Mouse (Mus musculus) liver, embryonic 12.5 days (tissue): Measurements from ENCODE around the gene Cask. TPM values are rescaled to one million over a fixed set of nuclear protein-coding genes. Genes with fewer than 3 reads are reported as not detected.
A peak's percentile ranks its signal among the peaks of the same experiment; 100 is the strongest.

ENCODE experiments used
- ATAC-seq: fragments of 200-750 bp; cut with Nextera tagmentation; 2 replicates; pipeline ENCODE4 v1.8.0; 2017; ENCODE audit warnings: moderate number of reproducible peaks, mild to moderate bottlenecking, moderate library complexity
- H3K27ac ChIP-seq: fragments of 300-500 bp; sonication (generic); 2 replicates; pipeline ENCODE4 v1.5.1; 2016; ENCODE audit warnings: mild to moderate bottlenecking
- H3K27me3 ChIP-seq: fragments of 300-500 bp; sonication (generic); replicated peaks from 2 replicates; pipeline ENCODE4 v1.6.1; 2016; ENCODE audit warnings: mild to moderate bottlenecking, moderate library complexity
- H3K36me3 ChIP-seq: fragments of 300-500 bp; sonication (generic); 2 replicates; pipeline ENCODE4 v1.6.1; 2016; ENCODE audit warnings: mild to moderate bottlenecking, moderate library complexity
- H3K4me1 ChIP-seq: fragments of 300-500 bp; sonication (generic); 2 replicates; pipeline ENCODE4 v1.6.1; 2016
- H3K4me2 ChIP-seq: fragments of 300-500 bp; sonication (generic); 2 replicates; pipeline ENCODE4 v1.6.1; 2016; ENCODE audit warnings: mild to moderate bottlenecking, moderate library complexity
- H3K4me3 ChIP-seq: fragments of 300-500 bp; sonication (generic); 2 replicates; pipeline ENCODE4 v1.5.1; 2016; ENCODE audit warnings: mild to moderate bottlenecking, moderate library complexity
- H3K9ac ChIP-seq: fragments of 300-500 bp; sonication (generic); 2 replicates; pipeline ENCODE4 v1.6.1; 2016; ENCODE audit warnings: mild to moderate bottlenecking, moderate library complexity
- H3K9me3 ChIP-seq: fragments of 300-500 bp; sonication (generic); replicated peaks from 2 replicates; pipeline ENCODE4 v1.6.1; 2016; ENCODE audit warnings: mild to moderate bottlenecking, moderate library complexity
- WGBS: fragments of 180-500 bp; shearing (Covaris S2); methylation state at CpG from one replicate; pipeline ENCODE4 v1.1.7; 2016; ENCODE audit not compliant: insufficient replicate concordance; 5-methylcytosine and 5-hydroxymethylcytosine counted together
- polyA plus RNA-seq: library from polyadenylated mRNA; unstranded; fragments of >200 nt; fragmentation: Nextera tagmentation; extraction: Ambion mirVana; gene quantifications from 2 replicates; pipeline ENCODE4 v1.2.1, GENCODE M21; 2016

The Cask gene
- polyA plus RNA-seq, 1 experiment from 2014 or later: 1.5 TPM

GRCm38 (mm10) chrX:13716796-13717569 is 134.2 kb downstream of the Cask start:
- WGBS: 39% methylated on average over 4 of the region's 4 CpGs
- peaks cover 8% of the 10 kb centered on the region; the same call in 1 of the 2 replicates for H3K4me1 ChIP-seq
- no peaks in the 10 kb centered on the region for H3K27me3 ChIP-seq
- no peaks in the 10 kb centered on the region for H3K36me3 ChIP-seq
- H3K4me2 ChIP-seq: no peak overlapping the region
- no peak overlapping the region for H3K9ac ChIP-seq
- H3K9me3 ChIP-seq: no peaks in the 10 kb centered on the region
- H3K27ac ChIP-seq: no peak overlapping the region
- H3K4me3 ChIP-seq: no peak overlapping the region
- ATAC-seq: no peak

- H3K9me3 ChIP-seq: no peaks in the 10 kb centered on the region
- no peak overlapping the region for H3K4me3 ChIP-seq
- 22% methylated on average over 2 of the region's 2 CpGs for WGBS
- H3K4me2 ChIP-seq: no peak overlapping the region
- no peaks in the 10 kb centered on the region for H3K4me1 ChIP-seq
- no peaks in the 10 kb centered on the region for H3K36me3 ChIP-seq
- H3K27me3 ChIP-seq: no peaks in the 10 kb centered on the region
- no peak for ATAC-seq
- H3K9ac ChIP-seq: no peak overlapping the region
- no peak overlapping the region for H3K27ac ChIP-seq
These were observed 141.0 kb downstream of the Cask start for GRCm38 (mm10) chrX:13710174-13710573.

GRCm38 (mm10) chrX:13705051-13705450 is 146.1 kb downstream of the Cask start:
- H3K27me3 ChIP-seq: no peaks in the 10 kb centered on the region
- WGBS: 65% methylated on average over 2 of the region's 2 CpGs
- no peaks in the 10 kb centered on the region for H3K36me3 ChIP-seq
- no peaks in the 10 kb centered on the region for H3K4me1 ChIP-seq
- no peak overlapping the region for H3K4me2 ChIP-seq
- ATAC-seq: no peak
- H3K4me3 ChIP-seq: no peak overlapping the region
- no peak overlapping the region for H3K9ac ChIP-seq
- H3K9me3 ChIP-seq: no peaks in the 10 kb centered on the region
- no peak overlapping the region for H3K27ac ChIP-seq

GRCm38 (mm10) chrX:13700681-13701080 is 150.5 kb downstream of the Cask start:
- Histone ChIP-seq H3K4me1 (no peaks in the 10 kb centered on the region), H3K4me3 (no peak overlapping the region), H3K36me3 (no peaks in the 10 kb centered on the region), H3K27me3 (no peaks in the 10 kb centered on the region), H3K4me2 (no peak overlapping the region), H3K27ac (no peak overlapping the region), H3K9me3 (no peaks in the 10 kb centered on the region), H3K9ac (no peak overlapping the region)
- 62% methylated on average over 3 of the region's 3 CpGs for WGBS
- ATAC-seq: no peak

GRCm38 (mm10) chrX:13691865-13692264 is 159.3 kb downstream of the Cask start:
- Histone ChIP-seq H3K4me2 (no peak overlapping the region), H3K4me1 (no peaks in the 10 kb centered on the region), H3K4me3 (no peak overlapping the region), H3K27ac (no peak overlapping the region), H3K36me3 (no peaks in the 10 kb centered on the region), H3K27me3 (no peaks in the 10 kb centered on the region), H3K9ac (no peak overlapping the region), H3K9me3 (no peaks in the 10 kb centered on the region)
- no peak for ATAC-seq
- WGBS: 64% methylated on average over 4 of the region's 4 CpGs

GRCm38 (mm10) chrX:13688356-13688755 is 162.8 kb downstream of the Cask start:
- 78% methylated on average over 2 of the region's 2 CpGs for WGBS
- no peak overlapping the region for H3K27ac ChIP-seq
- no peak overlapping the region for H3K9ac ChIP-seq
- no peak overlapping the region for H3K4me3 ChIP-seq
- no peaks in the 10 kb centered on the region for H3K9me3 ChIP-seq
- no peaks in the 10 kb centered on the region for H3K36me3 ChIP-seq
- no peak overlapping the region for H3K4me2 ChIP-seq
- peaks cover 11% of the 10 kb centered on the region; the same call in 1 of the 2 replicates for H3K4me1 ChIP-seq
- H3K27me3 ChIP-seq: no peaks in the 10 kb centered on the region
- ATAC-seq: no peak

GRCm38 (mm10) chrX:13686589-13686988 is 164.6 kb downstream of the Cask start:
- WGBS: 47% methylated on average over 1 of the region's 1 CpGs
- H3K4me1 ChIP-seq: peaks cover 11% of the 10 kb centered on the region; the same call in 1 of the 2 replicates
- no peaks in the 10 kb centered on the region for H3K9me3 ChIP-seq
- H3K27me3 ChIP-seq: no peaks in the 10 kb centered on the region
- H3K27ac ChIP-seq: peak overlapping the region; percentile 48; the same call in 1 of the 2 replicates
- ATAC-seq: peak; percentile 77
- H3K4me3 ChIP-seq: no peak overlapping the region
- H3K36me3 ChIP-seq: no peaks in the 10 kb centered on the region
- H3K9ac ChIP-seq: no peak overlapping the region
- 0 out of 2 replicates have a peak overlapping the region, but pooled peaks have one; percentile 16 for H3K4me2 ChIP-seq

GRCm38 (mm10) chrX:13681748-13682147 is 169.4 kb downstream of the Cask start:
- no peak overlapping the region for H3K9ac ChIP-seq
- no peak overlapping the region for H3K4me3 ChIP-seq
- 88% methylated on average over 3 of the region's 3 CpGs for WGBS
- H3K27me3 ChIP-seq: no peaks in the 10 kb centered on the region
- no peak for ATAC-seq
- no peaks in the 10 kb centered on the region for H3K9me3 ChIP-seq
- no peaks in the 10 kb centered on the region for H3K36me3 ChIP-seq
- H3K27ac ChIP-seq: no peak overlapping the region
- H3K4me1 ChIP-seq: peaks cover 11% of the 10 kb centered on the region; the same call in 1 of the 2 replicates
- H3K4me2 ChIP-seq: no peak overlapping the region

GRCm38 (mm10) chrX:13673001-13673400 is 178.2 kb downstream of the Cask start:
- Histone ChIP-seq H3K4me2 (no peak overlapping the region), H3K36me3 (no peaks in the 10 kb centered on the region), H3K4me1 (no peaks in the 10 kb centered on the region), H3K27ac (no peak overlapping the region), H3K27me3 (no peaks in the 10 kb centered on the region), H3K9ac (no peak overlapping the region), H3K9me3 (no peaks in the 10 kb centered on the region), H3K4me3 (no peak overlapping the region)
- no peak for ATAC-seq
- 67% methylated on average over 3 of the region's 3 CpGs for WGBS

GRCm38 (mm10) chrX:13670342-13670741 is 180.8 kb downstream of the Cask start:
- Histone ChIP-seq H3K9me3 (no peaks in the 10 kb centered on the region), H3K9ac (no peak overlapping the region), H3K27ac (no peak overlapping the region), H3K36me3 (no peaks in the 10 kb centered on the region), H3K4me1 (no peaks in the 10 kb centered on the region), H3K4me2 (no peak overlapping the region), H3K27me3 (no peaks in the 10 kb centered on the region), H3K4me3 (no peak overlapping the region)
- ATAC-seq: no peak
- WGBS: 68% methylated on average over 3 of the region's 3 CpGs

- H3K27me3 ChIP-seq: no peaks in the 10 kb centered on the region
- no peak overlapping the region for H3K4me3 ChIP-seq
- WGBS: 36% methylated on average over 5 of the region's 5 CpGs
- peak; percentile 85 for ATAC-seq
- no peaks in the 10 kb centered on the region for H3K4me1 ChIP-seq
- H3K36me3 ChIP-seq: no peaks in the 10 kb centered on the region
- no peak overlapping the region for H3K4me2 ChIP-seq
- no peak overlapping the region for H3K9ac ChIP-seq
- no peaks in the 10 kb centered on the region for H3K9me3 ChIP-seq
- no peak overlapping the region for H3K27ac ChIP-seq
These were observed 182.3 kb downstream of the Cask start for GRCm38 (mm10) chrX:13668867-13669266.

- Histone ChIP-seq H3K9ac (no peak within 1 kb of the TSS), H3K36me3 (no peaks in the 10 kb centered on the region)
These were observed 190.1 kb downstream of the Cask start, which contains the start of gene Gpr82 for GRCm38 (mm10) chrX:13661063-13661462. Gene Gpr82 (plus strand): TSS chrX:13661363.

More at GRCm38 (mm10) chrX:13661063-13661462, 190.1 kb downstream of the Cask start, which contains the start of gene Gpr82:
- no peak within 1 kb of the TSS for H3K4me2 ChIP-seq
- H3K4me3 ChIP-seq: no peak within 1 kb of the TSS
- no peak within 1 kb of the TSS for H3K27ac ChIP-seq
- peaks cover 11% of the 10 kb centered on the region for H3K4me1 ChIP-seq
- 77% methylated on average over 5 of the region's 5 CpGs for WGBS
- H3K9me3 ChIP-seq: no peaks in the 10 kb centered on the region
- no peaks in the 10 kb centered on the region for H3K27me3 ChIP-seq
- no peak for ATAC-seq
